ENCODE assay signal across 8 mouse cellular contexts in genomic region chr17:35120745-35121142, GRCm38 (mm10). TPM values are rescaled to one million over a fixed set of nuclear protein-coding genes. Genes with fewer than 3 reads are reported as not detected.
DNase-seq lines count a peak whose midpoint lies in the region; ATAC-seq and TF ChIP-seq lines count a peak whose summit lies in the region.

No protein-coding gene starts in this region.

- peak overlapping the region; percentile 68 for H3K4me2 ChIP-seq in heart, postnatal 0 days (ENCODE audit: low read depth, low read length)
- peak overlapping the region; percentile 87 for H3K4me2 ChIP-seq in limb, embryonic 15.5 days

- no peaks in the 10 kb centered on the region for H3K27me3 ChIP-seq in heart, postnatal 0 days (ENCODE audit: control insufficient read depth, insufficient read depth, low read length)
- no peaks in the 10 kb centered on the region for H3K27me3 ChIP-seq in limb, embryonic 15.5 days

- peak overlapping the region; percentile 66 for H3K27ac ChIP-seq in heart, postnatal 0 days (ENCODE audit: low read depth)
- peak overlapping the region; percentile 81 for H3K27ac ChIP-seq in limb, embryonic 15.5 days

- H3K36me3 ChIP-seq in heart, postnatal 0 days (replicated peaks; ENCODE audit: control insufficient read depth, insufficient read depth, low read length), result peaks cover 42% of the 10 kb centered on the region
- H3K36me3 ChIP-seq in limb, embryonic 15.5 days, result peaks cover 49% of the 10 kb centered on the region

- TF ChIP-seq EP300 in heart, postnatal 0 days (IDR thresholded peaks at IDR 0.05; ENCODE audit: low read depth), result no peak

- ATAC-seq in heart, postnatal 0 days (ENCODE audit: insufficient read depth, low read depth), result peak; percentile 5
- no peak for ATAC-seq in limb, embryonic 15.5 days (ENCODE audit: insufficient number of reproducible peaks, low FRiP score, low TSS enrichment, low read depth)

- peaks cover 8% of the 10 kb centered on the region; the same call in 1 of the 2 replicates for H3K4me1 ChIP-seq in heart, postnatal 0 days (ENCODE audit: control insufficient read depth, insufficient read depth)
- peaks cover 29% of the 10 kb centered on the region for H3K4me1 ChIP-seq in limb, embryonic 15.5 days

- H3K9ac ChIP-seq in heart, postnatal 0 days (replicated peaks; ENCODE audit: low read depth, low read length), result peak overlapping the region; percentile 75
- H3K9ac ChIP-seq in limb, embryonic 15.5 days, result peak overlapping the region; percentile 94

- no peak for TF ChIP-seq CTCF in heart, postnatal 0 days (IDR thresholded peaks at IDR 0.05; ENCODE audit: low read depth)

- peak; percentile 75 for DNase-seq in adrenal gland, postnatal 14 days
- no peak for DNase-seq in adrenal gland, postnatal 4 days (ENCODE audit: low spot score in 2 of 2)
- peak; percentile 61 to 62 for DNase-seq in right cerebral cortex, postnatal 10 days (ENCODE audit: low spot score in 2 of 2)
- no peak for DNase-seq in right cerebral cortex, adult 2 months (ENCODE audit: low spot score in 2 of 2)
- no peak for DNase-seq in heart, postnatal 0 days (ENCODE audit: low spot score)
- peak; percentile 32 for DNase-seq in skeletal muscle tissue, adult 2 months (ENCODE audit: low read depth, low spot score)
- DNase-seq in MN1 (ENCODE audit: low spot score), result no peak

- no peaks in the 10 kb centered on the region for H3K9me3 ChIP-seq in heart, postnatal 0 days (replicated peaks; ENCODE audit: control insufficient read depth, low read length)
- H3K9me3 ChIP-seq in limb, embryonic 15.5 days, result no peaks in the 10 kb centered on the region

- under 1% methylated on average over 33 of the region's 33 CpGs for WGBS in heart, postnatal 0 days
- under 1% methylated on average over 33 of the region's 33 CpGs for WGBS in limb, embryonic 15.5 days

- peak overlapping the region; percentile 73 for H3K4me3 ChIP-seq in heart, postnatal 0 days (ENCODE audit: low read depth, low read length)
- peak overlapping the region; percentile 87 for H3K4me3 ChIP-seq in limb, embryonic 15.5 days

RNA-seq across cellular contexts. Expression of gene Gpank1, which starts 0.5 kb away (rescaled TPM):
- total RNA-seq in adrenal gland, postnatal 14 days (2021), result 11.3 and 12.3 TPM in 2 replicates
- total RNA-seq in adrenal gland, postnatal 4 days (2021), result 10 to 100 TPM; 14.7 TPM
- 4.2 and 24.1 TPM in 2 replicates for total RNA-seq in heart, postnatal 0 days (2014; rRNA removed; ENCODE audit: low replicate concordance)
- 9.1 and 9.6 TPM in 2 replicates for polyA plus RNA-seq in heart, postnatal 0 days (2015; fragmentation: Nextera tagmentation; extraction: Ambion mirVana)
- 16.8 and 17.4 TPM in 2 replicates for polyA plus RNA-seq in limb, embryonic 15.5 days (2015; fragmentation: Nextera tagmentation; extraction: Ambion mirVana)

RNA-seq across cellular contexts. Expression of gene Csnk2b, which starts 1.1 kb away (rescaled TPM):
- total RNA-seq in adrenal gland, postnatal 14 days (2021), result 210 and 214 TPM in 2 replicates
- total RNA-seq in adrenal gland, postnatal 4 days (2021), result 100 to 1,000 TPM; 199 to 211 TPM
- 239 and 244 TPM in 2 replicates for total RNA-seq in heart, postnatal 0 days (2014; rRNA removed; ENCODE audit: low replicate concordance)
- 232 and 241 TPM in 2 replicates for polyA plus RNA-seq in heart, postnatal 0 days (2015; fragmentation: Nextera tagmentation; extraction: Ambion mirVana)
- 293 and 297 TPM in 2 replicates for polyA plus RNA-seq in limb, embryonic 15.5 days (2015; fragmentation: Nextera tagmentation; extraction: Ambion mirVana)

RNA-seq across cellular contexts. Expression of gene D17H6S53E, which starts 5.4 kb away (rescaled TPM):
- total RNA-seq in adrenal gland, postnatal 14 days (2021), result 23.6 and 24.8 TPM in 2 replicates
- total RNA-seq in adrenal gland, postnatal 4 days (2021), result 10 to 100 TPM; 29.0 to 30.9 TPM
- 22.3 and 135 TPM in 2 replicates for total RNA-seq in heart, postnatal 0 days (2014; rRNA removed; ENCODE audit: low replicate concordance)
- polyA plus RNA-seq in heart, postnatal 0 days (2015; fragmentation: Nextera tagmentation; extraction: Ambion mirVana), result 16.4 and 17.3 TPM in 2 replicates
- polyA plus RNA-seq in limb, embryonic 15.5 days (2015; fragmentation: Nextera tagmentation; extraction: Ambion mirVana), result 10.5 and 11.2 TPM in 2 replicates

RNA-seq across cellular contexts. Expression of gene Ly6g5b, which starts 5.5 kb away (rescaled TPM):
- total RNA-seq in adrenal gland, postnatal 14 days (2021), result 0.33 and 1.1 TPM in 2 replicates
- total RNA-seq in adrenal gland, postnatal 4 days (2021), result 1 to 10 TPM in 1 of 2 experiments, under 1 TPM in 1; 0.62 to 1.4 TPM
- total RNA-seq in heart, postnatal 0 days (2014; rRNA removed; ENCODE audit: low replicate concordance), result 0.97 TPM in 1 of 2 replicates, not detected in the other
- polyA plus RNA-seq in heart, postnatal 0 days (2015; fragmentation: Nextera tagmentation; extraction: Ambion mirVana), result 0.30 TPM in 1 of 2 replicates, not detected in the other
- polyA plus RNA-seq in limb, embryonic 15.5 days (2015; fragmentation: Nextera tagmentation; extraction: Ambion mirVana), result 0.78 and 0.99 TPM in 2 replicates

RNA-seq across cellular contexts. Expression of gene Apom, which starts 11.1 kb away (rescaled TPM):
- total RNA-seq in adrenal gland, postnatal 14 days (2021), result 3.3 and 35.6 TPM in 2 replicates
- total RNA-seq in adrenal gland, postnatal 4 days (2021), result 10 to 100 TPM in 1 of 2 experiments, 1 to 10 TPM in 1; 6.9 to 54.4 TPM
- total RNA-seq in heart, postnatal 0 days (2014; rRNA removed; ENCODE audit: low replicate concordance), result not detected in 2 replicates
- polyA plus RNA-seq in heart, postnatal 0 days (2015; fragmentation: Nextera tagmentation; extraction: Ambion mirVana), result 0.11 TPM in 2 replicates
- polyA plus RNA-seq in limb, embryonic 15.5 days (2015; fragmentation: Nextera tagmentation; extraction: Ambion mirVana), result 0.52 and 2.0 TPM in 2 replicates

Comparison
In these comparisons a context has a peak if more than half of its experiments do, and no peak if none do; other contexts are left out.
1. DNase-seq: peak in adrenal gland, postnatal 14 days (single experiment), right cerebral cortex, postnatal 10 days (2 of 2) and skeletal muscle tissue, adult 2 months (single experiment); none in adrenal gland, postnatal 4 days (0 of 2), right cerebral cortex, adult 2 months (0 of 2), heart, postnatal 0 days (single experiment) and MN1 (single experiment).